Mouse (Mus musculus): Measurements from ENCODE around the gene Ktn1. TPM values are rescaled to one million over a fixed set of nuclear protein-coding genes. Genes with fewer than 3 reads are reported as not detected.

The Ktn1 gene
- polyA plus RNA-seq, 1 experiment from 2014 or later, result 64.5 TPM

DNA sequence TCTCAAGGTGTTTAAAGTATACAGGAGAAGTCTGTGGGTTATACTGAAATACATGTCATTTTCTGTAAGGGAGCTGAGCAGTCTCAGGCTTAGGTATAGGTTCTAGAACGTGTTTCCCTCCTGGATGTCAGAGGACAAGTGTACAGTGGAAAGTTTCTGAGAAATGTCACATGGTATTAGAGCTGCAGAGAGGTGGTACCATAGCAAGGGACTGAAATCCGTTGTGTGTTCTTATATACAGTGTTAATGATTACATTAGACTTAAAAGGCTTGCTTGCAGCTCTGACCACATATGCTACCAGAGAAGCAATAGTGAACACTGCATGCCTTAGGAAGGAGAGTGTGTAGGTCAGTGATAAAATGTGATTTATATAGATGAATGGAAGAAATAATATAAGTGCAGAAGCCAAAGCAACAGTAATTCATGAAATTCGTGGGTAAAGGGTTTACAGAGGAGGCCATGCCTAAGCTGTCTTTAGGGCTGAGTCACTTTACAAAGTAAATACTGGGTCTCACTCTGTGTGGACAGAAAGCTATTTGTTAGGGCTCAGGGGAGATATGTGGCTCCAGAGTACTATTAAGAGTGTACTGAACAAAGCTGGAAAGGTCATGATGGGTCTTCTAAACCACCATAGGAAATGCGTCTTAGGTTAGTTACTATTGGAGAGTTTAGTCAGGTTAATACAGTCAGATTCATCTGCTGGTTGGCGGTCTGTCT is 17.0 kb downstream of the Ktn1 start:
- no peak overlapping the region for H3K4me2 ChIP-seq

DNA sequence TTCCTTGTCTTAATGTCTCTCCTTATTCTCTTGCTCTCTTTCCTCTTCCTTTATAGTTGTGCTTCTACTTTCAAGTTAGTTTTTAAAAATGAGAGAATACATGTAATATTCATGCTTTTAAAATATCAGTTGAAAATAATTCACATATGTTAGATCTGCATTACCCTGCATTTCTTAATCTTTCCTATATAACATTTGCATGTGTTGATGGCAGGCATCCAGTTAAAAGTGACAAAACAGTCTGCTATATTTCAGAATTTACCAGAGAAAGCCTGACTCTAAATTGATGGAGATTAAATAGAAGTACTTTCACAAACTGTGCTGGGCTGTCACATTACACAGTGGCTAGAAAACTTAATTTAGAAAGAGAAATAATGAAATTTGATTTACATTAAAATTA is 19.8 kb downstream of the Ktn1 start:
- no peaks in the 10 kb centered on the region for H3K4me1 ChIP-seq
- no peak overlapping the region for H3K4me3 ChIP-seq (replicated peaks)
- no peaks in the 10 kb centered on the region for H3K27me3 ChIP-seq (replicated peaks)
- no peak for ATAC-seq (ENCODE audit: low FRiP score)
- H3K4me2 ChIP-seq, result no peak overlapping the region
- H3K9me3 ChIP-seq (replicated peaks), result no peaks in the 10 kb centered on the region
- peaks cover 20% of the 10 kb centered on the region for H3K36me3 ChIP-seq
- no peak overlapping the region for H3K27ac ChIP-seq (replicated peaks)
- H3K9ac ChIP-seq (replicated peaks), result no peak overlapping the region

More for the DNA sequence above, 17.0 kb downstream of the Ktn1 start:
- no peaks in the 10 kb centered on the region for H3K4me1 ChIP-seq
- no peak overlapping the region for H3K9ac ChIP-seq (replicated peaks)
- no peak overlapping the region for H3K27ac ChIP-seq (replicated peaks)
- no peaks in the 10 kb centered on the region for H3K9me3 ChIP-seq (replicated peaks)
- H3K27me3 ChIP-seq (replicated peaks), result no peaks in the 10 kb centered on the region
- peaks cover 6% of the 10 kb centered on the region; the same call in 1 of the 2 replicates for H3K36me3 ChIP-seq
- ATAC-seq (ENCODE audit: low FRiP score), result no peak
- no peak overlapping the region for H3K4me3 ChIP-seq (replicated peaks)
- WGBS, result 88% methylated on average over 5 of the region's 5 CpGs

DNA sequence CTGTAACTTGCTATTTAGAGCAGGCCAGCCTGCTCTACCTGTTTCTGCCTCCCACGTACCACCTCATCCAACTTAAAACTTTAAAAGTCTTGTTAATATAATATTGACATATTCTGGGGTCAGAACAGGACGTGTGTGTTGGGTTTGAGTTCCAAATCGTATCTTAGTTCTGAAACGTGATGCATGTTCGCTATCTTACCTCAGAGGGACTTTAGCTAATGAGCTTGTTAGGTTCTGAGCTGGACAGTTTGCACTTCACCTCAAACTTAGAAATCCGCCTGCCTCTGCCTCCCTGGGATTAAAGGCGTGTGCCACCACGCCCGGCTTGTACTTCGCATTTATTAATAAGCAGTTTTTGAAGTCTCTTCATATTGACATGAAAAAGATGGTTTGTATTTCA is 34.6 kb downstream of the Ktn1 start:
- WGBS, result 95% methylated on average over 10 of the region's 10 CpGs
- H3K36me3 ChIP-seq, result peaks cover 77% of the 10 kb centered on the region
- no peaks in the 10 kb centered on the region for H3K9me3 ChIP-seq (replicated peaks)
- H3K9ac ChIP-seq (replicated peaks), result no peak overlapping the region
- H3K4me3 ChIP-seq (replicated peaks), result no peak overlapping the region
- no peaks in the 10 kb centered on the region for H3K27me3 ChIP-seq (replicated peaks)
- H3K27ac ChIP-seq (replicated peaks), result no peak overlapping the region
- no peaks in the 10 kb centered on the region for H3K4me1 ChIP-seq
- H3K4me2 ChIP-seq, result no peak overlapping the region
- ATAC-seq (ENCODE audit: low FRiP score), result no peak

DNA sequence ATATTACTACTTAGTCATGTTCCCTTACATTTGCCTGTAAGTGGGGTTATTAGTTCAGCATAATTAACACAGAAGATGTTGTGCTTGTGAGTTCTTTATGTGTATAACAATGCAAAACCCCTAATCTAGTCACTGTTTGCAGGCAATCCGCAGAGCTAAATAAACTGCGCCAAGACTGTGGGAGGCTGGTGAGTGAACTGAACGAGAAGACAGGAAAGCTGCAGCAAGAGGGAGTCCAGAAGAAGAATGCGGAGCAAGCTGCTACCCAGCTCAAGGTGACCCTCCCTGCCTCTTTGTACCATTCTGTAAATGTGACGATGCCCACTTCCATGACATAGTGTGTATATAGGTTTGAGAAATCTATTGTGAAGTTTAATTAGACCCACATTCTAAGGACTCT is 36.3 kb downstream of the Ktn1 start:
- Histone ChIP-seq H3K9ac (replicated peaks) (no peak overlapping the region), H3K27ac (replicated peaks) (no peak overlapping the region), H3K4me3 (replicated peaks) (no peak overlapping the region), H3K27me3 (replicated peaks) (no peaks in the 10 kb centered on the region), H3K9me3 (replicated peaks) (no peaks in the 10 kb centered on the region), H3K36me3 (peaks cover 77% of the 10 kb centered on the region), H3K4me2 (no peak overlapping the region), H3K4me1 (no peaks in the 10 kb centered on the region)
- no peak for ATAC-seq (ENCODE audit: low FRiP score)
- 87% methylated on average over 5 of the region's 5 CpGs for WGBS

DNA sequence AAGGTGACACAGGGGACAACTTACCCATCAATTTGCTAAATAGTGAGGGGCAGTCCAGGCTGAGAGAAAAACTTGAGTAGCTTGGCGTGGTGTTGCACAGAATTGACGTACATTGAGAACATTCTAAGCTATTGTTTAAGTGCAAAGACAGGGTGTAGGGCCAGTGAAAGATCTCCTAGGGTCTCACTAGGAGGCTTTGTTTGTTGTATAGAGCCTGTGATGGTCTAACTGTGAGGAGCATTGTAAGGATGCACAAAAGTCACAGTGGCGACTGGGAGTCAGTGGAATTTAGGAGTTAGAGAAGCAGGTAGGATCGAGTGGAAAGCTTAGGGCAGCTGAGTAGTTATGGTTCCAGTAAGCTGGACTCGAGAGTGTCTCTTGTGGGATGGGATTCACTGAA is 50.9 kb downstream of the Ktn1 start:
- peaks cover 47% of the 10 kb centered on the region for H3K36me3 ChIP-seq
- H3K27ac ChIP-seq (replicated peaks), result no peak overlapping the region
- H3K4me3 ChIP-seq (replicated peaks), result no peak overlapping the region
- H3K9me3 ChIP-seq (replicated peaks), result no peaks in the 10 kb centered on the region
- H3K9ac ChIP-seq (replicated peaks), result no peak overlapping the region
- WGBS, result 35% methylated on average over 5 of the region's 5 CpGs
- H3K27me3 ChIP-seq (replicated peaks), result no peaks in the 10 kb centered on the region
- H3K4me2 ChIP-seq, result no peak overlapping the region
- no peaks in the 10 kb centered on the region for H3K4me1 ChIP-seq
- ATAC-seq (ENCODE audit: low FRiP score), result no peak

DNA sequence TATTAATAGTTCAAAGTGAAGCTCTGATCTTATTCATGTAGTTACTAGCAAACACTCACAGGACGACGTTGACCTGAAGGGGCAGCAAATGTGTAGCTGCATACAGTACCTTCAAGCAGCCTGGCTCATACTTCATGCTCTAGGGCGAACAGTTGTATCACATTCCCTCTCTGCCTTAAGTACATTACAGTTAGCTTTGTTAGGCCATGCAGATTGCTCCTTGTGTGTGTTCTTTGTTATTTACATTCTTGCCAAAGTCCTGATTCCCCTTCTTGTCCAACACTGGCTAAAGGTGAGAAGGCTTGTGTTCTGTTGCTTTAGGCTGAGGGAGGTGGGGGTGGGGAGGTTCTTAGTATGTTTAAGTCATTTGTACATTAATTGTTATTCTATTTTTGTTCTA is 61.3 kb downstream of the Ktn1 start:
- H3K9ac ChIP-seq (replicated peaks), result no peak overlapping the region
- H3K9me3 ChIP-seq (replicated peaks), result no peaks in the 10 kb centered on the region
- H3K36me3 ChIP-seq, result peaks cover 45% of the 10 kb centered on the region
- H3K4me1 ChIP-seq, result no peaks in the 10 kb centered on the region
- no peak overlapping the region for H3K4me2 ChIP-seq
- no peak for ATAC-seq (ENCODE audit: low FRiP score)
- H3K4me3 ChIP-seq (replicated peaks), result no peak overlapping the region
- H3K27me3 ChIP-seq (replicated peaks), result no peaks in the 10 kb centered on the region
- 85% methylated on average over 3 of the region's 3 CpGs for WGBS
- no peak overlapping the region for H3K27ac ChIP-seq (replicated peaks)

DNA sequence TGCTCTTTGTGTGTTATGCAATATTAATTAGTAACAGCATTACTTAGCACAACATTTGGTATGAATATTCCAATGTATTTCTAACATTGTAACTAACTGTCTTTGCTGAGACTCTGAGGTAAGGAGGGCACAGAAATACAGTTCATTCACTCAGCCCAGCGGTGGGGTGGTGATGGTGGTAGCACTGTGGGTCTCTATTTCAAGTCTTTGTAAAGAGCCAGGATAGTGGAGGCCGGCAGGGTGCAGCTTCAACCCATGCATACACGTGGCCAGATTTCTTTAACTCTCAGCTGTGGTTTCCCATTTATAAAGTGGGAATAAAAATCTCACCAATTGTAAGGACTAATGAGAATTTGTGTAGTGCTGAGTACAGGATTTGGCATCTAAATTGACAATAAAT is 67.5 kb downstream of the Ktn1 start:
- no peaks in the 10 kb centered on the region for H3K27me3 ChIP-seq (replicated peaks)
- ATAC-seq (ENCODE audit: low FRiP score), result no peak
- 82% methylated on average over 3 of the region's 3 CpGs for WGBS
- H3K4me2 ChIP-seq, result no peak overlapping the region
- H3K27ac ChIP-seq (replicated peaks), result no peak overlapping the region
- H3K36me3 ChIP-seq, result peaks cover 18% of the 10 kb centered on the region
- H3K9me3 ChIP-seq (replicated peaks), result no peaks in the 10 kb centered on the region
- H3K4me3 ChIP-seq (replicated peaks), result no peak overlapping the region
- H3K4me1 ChIP-seq, result no peaks in the 10 kb centered on the region
- H3K9ac ChIP-seq (replicated peaks), result no peak overlapping the region

DNA sequence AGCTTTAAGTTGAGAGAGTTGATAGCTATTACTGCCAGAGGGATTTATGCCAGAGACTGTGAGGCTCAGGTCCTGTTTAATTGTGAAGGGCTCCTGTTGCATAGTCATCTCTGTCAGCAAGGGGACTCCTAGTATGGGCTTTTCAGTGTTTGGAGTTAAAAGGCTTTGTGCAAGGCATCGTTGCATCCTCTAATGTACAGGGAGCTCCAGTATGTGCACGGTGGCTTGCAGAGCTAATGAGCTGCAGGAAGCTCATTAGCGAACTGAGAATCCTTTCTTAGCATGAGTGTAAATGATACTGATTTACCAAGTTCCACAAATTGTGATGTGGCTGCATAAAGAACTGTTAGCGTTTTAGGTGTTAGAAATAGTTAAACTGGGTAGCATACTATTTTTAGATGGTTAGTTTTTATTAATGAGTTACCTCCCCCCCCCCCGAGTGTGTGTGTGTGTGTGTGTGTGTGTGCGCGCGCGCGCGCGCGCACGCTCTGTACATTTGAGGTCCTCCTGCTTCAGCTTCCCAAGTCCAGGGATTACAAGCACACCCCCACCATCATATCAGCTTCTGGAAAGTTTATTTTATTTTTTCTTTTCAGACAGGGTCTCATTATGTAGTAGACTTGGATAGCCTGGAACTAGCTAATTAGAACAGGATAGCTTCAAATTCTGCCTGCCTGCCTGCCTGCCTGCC is 69.8 kb downstream of the Ktn1 start:
- Histone ChIP-seq H3K4me2 (no peak overlapping the region), H3K27ac (replicated peaks) (no peak overlapping the region), H3K27me3 (replicated peaks) (no peaks in the 10 kb centered on the region), H3K36me3 (peaks cover 22% of the 10 kb centered on the region), H3K4me1 (no peaks in the 10 kb centered on the region), H3K9me3 (replicated peaks) (no peaks in the 10 kb centered on the region), H3K4me3 (replicated peaks) (no peak overlapping the region), H3K9ac (replicated peaks) (no peak overlapping the region)
- ATAC-seq (ENCODE audit: low FRiP score), result no peak
- 91% methylated on average over 14 of the region's 14 CpGs for WGBS

DNA sequence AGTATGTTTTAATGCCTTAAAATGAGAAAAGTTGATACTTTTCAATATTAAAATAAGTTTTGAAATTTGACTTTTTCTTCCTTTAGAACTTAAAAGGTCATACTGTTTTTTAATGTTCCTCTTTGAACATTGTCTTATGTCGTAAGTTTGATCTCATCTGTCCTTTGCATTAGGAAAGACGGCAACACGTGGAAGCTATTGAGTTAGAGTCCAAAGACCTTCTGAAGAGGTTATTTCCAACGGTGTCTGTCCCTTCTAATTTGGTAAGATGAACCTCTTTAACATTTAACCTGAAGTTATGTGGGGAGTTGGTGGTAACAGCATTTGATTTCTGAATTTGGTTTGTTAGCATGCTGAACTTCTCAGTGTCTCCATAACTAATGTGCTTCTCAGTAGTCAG is 71.8 kb downstream of the Ktn1 start:
- no peak overlapping the region for H3K4me3 ChIP-seq (replicated peaks)
- no peaks in the 10 kb centered on the region for H3K27me3 ChIP-seq (replicated peaks)
- no peak overlapping the region for H3K27ac ChIP-seq (replicated peaks)
- no peaks in the 10 kb centered on the region for H3K9me3 ChIP-seq (replicated peaks)
- H3K36me3 ChIP-seq, result peaks cover 34% of the 10 kb centered on the region
- H3K4me2 ChIP-seq, result no peak overlapping the region
- ATAC-seq (ENCODE audit: low FRiP score), result no peak
- WGBS, result 95% methylated on average over 4 of the region's 4 CpGs
- H3K9ac ChIP-seq (replicated peaks), result no peak overlapping the region
- no peaks in the 10 kb centered on the region for H3K4me1 ChIP-seq

DNA sequence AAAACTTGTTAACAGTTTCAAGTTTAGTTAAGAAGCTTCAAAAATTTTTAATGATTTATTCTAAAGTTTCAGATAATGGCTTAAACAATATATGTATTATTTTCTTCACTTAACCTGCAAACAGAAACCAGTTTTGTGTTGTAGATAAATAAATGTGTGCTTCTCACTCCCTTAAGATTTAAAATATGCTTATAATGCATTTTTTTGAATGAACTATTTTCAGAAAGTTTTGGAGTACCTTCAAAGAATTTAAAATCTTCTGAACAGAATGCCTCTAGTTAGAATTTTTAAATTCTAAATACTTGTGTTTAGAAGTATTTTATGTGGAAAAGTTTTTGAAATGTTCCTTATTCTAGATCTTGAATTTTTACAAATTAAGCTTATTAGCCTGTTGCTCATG is 74.8 kb downstream of the Ktn1 start:
- ATAC-seq (ENCODE audit: low FRiP score), result no peak
- no peak overlapping the region for H3K9ac ChIP-seq (replicated peaks)
- no peak overlapping the region for H3K4me2 ChIP-seq
- H3K36me3 ChIP-seq, result peaks cover 50% of the 10 kb centered on the region
- H3K27ac ChIP-seq (replicated peaks), result no peak overlapping the region
- H3K9me3 ChIP-seq (replicated peaks), result no peaks in the 10 kb centered on the region
- H3K4me1 ChIP-seq, result no peaks in the 10 kb centered on the region
- H3K27me3 ChIP-seq (replicated peaks), result no peaks in the 10 kb centered on the region
- no peak overlapping the region for H3K4me3 ChIP-seq (replicated peaks)

DNA sequence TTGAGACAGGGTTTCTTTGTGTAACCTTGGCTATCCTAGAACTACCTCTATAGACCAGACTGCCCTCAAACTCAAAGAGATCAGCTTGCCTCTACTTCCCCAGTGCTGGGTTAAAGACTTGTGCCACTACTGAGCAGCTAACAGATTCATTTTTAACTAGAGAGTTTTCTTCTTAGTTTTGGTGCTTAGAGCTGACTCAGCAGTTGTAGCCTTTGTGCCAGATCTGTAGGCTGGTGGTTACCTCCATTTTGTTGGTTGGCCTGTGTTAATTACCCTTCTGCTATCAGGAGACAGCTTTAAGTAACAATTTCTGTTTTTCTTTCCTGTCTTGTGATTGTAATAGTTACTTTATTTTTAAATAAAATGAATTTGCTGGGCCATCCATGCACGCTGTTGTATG is 80.3 kb downstream of the Ktn1 start:
- H3K4me2 ChIP-seq, result no peak overlapping the region
- H3K9ac ChIP-seq (replicated peaks), result no peak overlapping the region
- peaks cover 74% of the 10 kb centered on the region for H3K36me3 ChIP-seq
- H3K4me3 ChIP-seq (replicated peaks), result no peak overlapping the region
- 97% methylated on average over 1 of the region's 1 CpGs for WGBS
- no peaks in the 10 kb centered on the region for H3K4me1 ChIP-seq
- H3K9me3 ChIP-seq (replicated peaks), result no peaks in the 10 kb centered on the region
- no peaks in the 10 kb centered on the region for H3K27me3 ChIP-seq (replicated peaks)
- no peak overlapping the region for H3K27ac ChIP-seq (replicated peaks)
- ATAC-seq (ENCODE audit: low FRiP score), result no peak

DNA sequence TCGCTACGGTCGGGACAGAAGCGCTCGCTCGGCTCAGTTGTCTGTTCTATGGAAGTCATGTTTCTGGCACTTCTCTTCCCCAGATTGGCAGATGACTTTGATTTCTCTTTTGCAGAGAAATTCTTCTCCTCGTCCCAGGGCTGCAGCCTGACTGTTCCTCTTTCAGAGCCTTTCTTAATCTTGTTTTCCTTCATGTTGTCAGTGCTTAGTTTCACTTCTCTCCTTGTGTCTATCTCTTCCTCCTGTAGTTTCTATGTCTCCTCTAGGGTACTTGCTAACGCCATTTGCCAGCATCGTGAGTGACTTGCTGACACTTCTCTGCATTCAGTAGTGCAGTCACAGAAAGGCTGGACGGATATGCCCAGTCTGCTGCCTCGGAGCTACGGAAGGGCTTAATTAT is 87.1 kb downstream of the Ktn1 start:
- Histone ChIP-seq H3K9me3 (replicated peaks) (no peaks in the 10 kb centered on the region), H3K27me3 (replicated peaks) (no peaks in the 10 kb centered on the region), H3K4me3 (replicated peaks) (no peak overlapping the region), H3K4me1 (no peaks in the 10 kb centered on the region), H3K27ac (replicated peaks) (no peak overlapping the region), H3K36me3 (peaks cover 53% of the 10 kb centered on the region), H3K4me2 (no peak overlapping the region), H3K9ac (replicated peaks) (no peak overlapping the region)
- 96% methylated on average over 12 of the region's 12 CpGs for WGBS
- ATAC-seq (ENCODE audit: low FRiP score), result no peak
